Mouse (Mus musculus) hindbrain, embryonic 10.5 days (tissue): ENCODE measurements around the gene Chst5. TPM values are rescaled to one million over a fixed set of nuclear protein-coding genes. Genes with fewer than 3 reads are reported as not detected.

ENCODE experiments used
- DNase-seq: peaks from one replicate; pipeline ENCODE4 v3.0.0-alpha.2; 2017; ENCODE audit warnings: low spot score
- H3K27ac ChIP-seq: fragments of 300-500 bp; sonication (generic); 2 replicates; pipeline ENCODE4 v1.5.1; 2016; ENCODE audit warnings: mild to moderate bottlenecking, moderate library complexity
- H3K27me3 ChIP-seq: fragments of 300-500 bp; sonication (generic); 2 replicates; pipeline ENCODE4 v1.6.1; 2016; ENCODE audit warnings: mild to moderate bottlenecking; ENCODE audit not compliant: poor library complexity, insufficient read depth, severe bottlenecking
- H3K36me3 ChIP-seq: fragments of 300-500 bp; sonication (generic); 2 replicates; pipeline ENCODE4 v1.6.1; 2016; ENCODE audit warnings: mild to moderate bottlenecking, moderate library complexity
- H3K4me1 ChIP-seq: fragments of 300-500 bp; sonication (generic); replicated peaks from 2 replicates; pipeline ENCODE4 v1.6.1; 2016; ENCODE audit warnings: mild to moderate bottlenecking
- H3K4me3 ChIP-seq: fragments of 300-500 bp; sonication (generic); 2 replicates; pipeline ENCODE4 v1.5.1; 2016; ENCODE audit warnings: mild to moderate bottlenecking, moderate library complexity
- H3K9me3 ChIP-seq: fragments of 300-500 bp; sonication (generic); 2 replicates; pipeline ENCODE4 v1.6.1; 2016; ENCODE audit warnings: mild to moderate bottlenecking, moderate library complexity
- WGBS: fragments of 180-500 bp; shearing (Covaris S2); methylation state at CpG from one replicate; pipeline ENCODE4 v1.1.7; 2016; 5-methylcytosine and 5-hydroxymethylcytosine counted together
- polyA plus RNA-seq: library from polyadenylated mRNA; unstranded; fragments of >200 nt; fragmentation: Nextera tagmentation; extraction: Ambion mirVana; gene quantifications from 2 replicates; pipeline ENCODE4 v1.2.1, GENCODE M21; 2016

Gene Chst5
- polyA plus RNA-seq, 1 experiment from 2014 or later: 4.9 TPM

GRCm38 (mm10) chr8:111912860-111913432 is 2.7 kb upstream of the Chst5 start:
- peak; percentile 29 for DNase-seq
- Histone ChIP-seq H3K4me1 (peaks cover 21% of the 10 kb centered on the region), H3K9me3 (no peaks in the 10 kb centered on the region), H3K36me3 (peaks cover 21% of the 10 kb centered on the region), H3K4me3 (no peak overlapping the region), H3K27me3 (peaks cover 35% of the 10 kb centered on the region), H3K27ac (no peak overlapping the region)
- 45% methylated on average over 12 of the region's 12 CpGs for WGBS

- WGBS: 41% methylated on average over 7 of the region's 7 CpGs
- no peak for DNase-seq
- Histone ChIP-seq H3K4me1 (peaks cover 21% of the 10 kb centered on the region), H3K4me3 (no peak overlapping the region), H3K9me3 (no peaks in the 10 kb centered on the region), H3K27me3 (peaks cover 35% of the 10 kb centered on the region), H3K36me3 (peaks cover 13% of the 10 kb centered on the region), H3K27ac (no peak overlapping the region)
Measured at GRCm38 (mm10) chr8:111911572-111911971, 1.3 kb upstream of the Chst5 start.

GRCm38 (mm10) chr8:111905500-111906121 is 4.6 kb downstream of the Chst5 start:
- Histone ChIP-seq H3K27ac (no peak overlapping the region), H3K4me1 (peaks cover 25% of the 10 kb centered on the region), H3K27me3 (peaks cover 20% of the 10 kb centered on the region), H3K36me3 (no peaks in the 10 kb centered on the region), H3K4me3 (no peak overlapping the region), H3K9me3 (no peaks in the 10 kb centered on the region)
- no peak for DNase-seq
- 69% methylated on average over 8 of the region's 8 CpGs for WGBS

- H3K36me3 ChIP-seq: no peaks in the 10 kb centered on the region
- H3K4me3 ChIP-seq: no peak overlapping the region
- peaks cover 9% of the 10 kb centered on the region for H3K4me1 ChIP-seq
- no peaks in the 10 kb centered on the region for H3K9me3 ChIP-seq
- peak; percentile 30 for DNase-seq
- 34% methylated on average over 5 of the region's 5 CpGs for WGBS
- H3K27me3 ChIP-seq: no peaks in the 10 kb centered on the region
- no peak overlapping the region for H3K27ac ChIP-seq
Measured at GRCm38 (mm10) chr8:111902080-111902479, 8.2 kb downstream of the Chst5 start.

- Histone ChIP-seq H3K9me3 (no peaks in the 10 kb centered on the region), H3K4me3 (no peak overlapping the region), H3K4me1 (peaks cover 9% of the 10 kb centered on the region), H3K27ac (no peak overlapping the region), H3K27me3 (no peaks in the 10 kb centered on the region), H3K36me3 (no peaks in the 10 kb centered on the region)
- DNase-seq: no peak
- WGBS: 44% methylated on average over 10 of the region's 10 CpGs
Measured at GRCm38 (mm10) chr8:111898586-111898985, 11.7 kb downstream of the Chst5 start.

GRCm38 (mm10) chr8:111894955-111895354 is 15.3 kb downstream of the Chst5 start:
- peaks cover 27% of the 10 kb centered on the region for H3K27me3 ChIP-seq
- H3K9me3 ChIP-seq: no peaks in the 10 kb centered on the region
- no peak overlapping the region for H3K4me3 ChIP-seq
- no peak overlapping the region for H3K27ac ChIP-seq
- 86% methylated on average over 7 of the region's 7 CpGs for WGBS
- DNase-seq: no peak
- H3K4me1 ChIP-seq: peaks cover 12% of the 10 kb centered on the region
- no peaks in the 10 kb centered on the region for H3K36me3 ChIP-seq

GRCm38 (mm10) chr8:111892615-111893014 is 17.6 kb downstream of the Chst5 start:
- Histone ChIP-seq H3K4me1 (peaks cover 16% of the 10 kb centered on the region), H3K27ac (no peak overlapping the region), H3K9me3 (no peaks in the 10 kb centered on the region), H3K27me3 (peaks cover 49% of the 10 kb centered on the region), H3K36me3 (no peaks in the 10 kb centered on the region), H3K4me3 (no peak overlapping the region)
- no peak for DNase-seq
- 71% methylated on average over 5 of the region's 5 CpGs for WGBS

- peaks cover 16% of the 10 kb centered on the region for H3K4me1 ChIP-seq
- no peak for DNase-seq
- H3K4me3 ChIP-seq: no peak overlapping the region
- H3K9me3 ChIP-seq: no peaks in the 10 kb centered on the region
- peaks cover 53% of the 10 kb centered on the region for H3K27me3 ChIP-seq
- no peak overlapping the region for H3K27ac ChIP-seq
- no peaks in the 10 kb centered on the region for H3K36me3 ChIP-seq
- WGBS: 30% methylated on average over 8 of the region's 8 CpGs
Measured at GRCm38 (mm10) chr8:111891983-111892382, 18.3 kb downstream of the Chst5 start.

GRCm38 (mm10) chr8:111890911-111891303 is 19.3 kb downstream of the Chst5 start:
- H3K9me3 ChIP-seq: no peaks in the 10 kb centered on the region
- H3K36me3 ChIP-seq: no peaks in the 10 kb centered on the region
- WGBS: 62% methylated on average over 6 of the region's 6 CpGs
- no peak for DNase-seq
- no peak overlapping the region for H3K4me3 ChIP-seq
- peaks cover 58% of the 10 kb centered on the region for H3K27me3 ChIP-seq
- H3K27ac ChIP-seq: no peak overlapping the region
- H3K4me1 ChIP-seq: peaks cover 16% of the 10 kb centered on the region

- Histone ChIP-seq H3K4me1 (peaks cover 16% of the 10 kb centered on the region), H3K27ac (no peak overlapping the region), H3K27me3 (peaks cover 58% of the 10 kb centered on the region), H3K36me3 (no peaks in the 10 kb centered on the region), H3K4me3 (peak overlapping the region; percentile 44), H3K9me3 (no peaks in the 10 kb centered on the region)
- 12% methylated on average over 86 of the region's 86 CpGs for WGBS
- DNase-seq: no peak
Measured at GRCm38 (mm10) chr8:111889931-111890910, 20.0 kb downstream of the Chst5 start.

- no peaks in the 10 kb centered on the region for H3K9me3 ChIP-seq
- H3K36me3 ChIP-seq: no peaks in the 10 kb centered on the region
- peaks cover 58% of the 10 kb centered on the region for H3K27me3 ChIP-seq
- H3K4me3 ChIP-seq: no peak overlapping the region
- peaks cover 16% of the 10 kb centered on the region for H3K4me1 ChIP-seq
- WGBS: 64% methylated on average over 7 of the region's 7 CpGs
- no peak overlapping the region for H3K27ac ChIP-seq
- no peak for DNase-seq
Measured at GRCm38 (mm10) chr8:111888091-111888650, 22.1 kb downstream of the Chst5 start.

- no peak overlapping the region for H3K4me3 ChIP-seq
- H3K4me1 ChIP-seq: peaks cover 16% of the 10 kb centered on the region
- H3K36me3 ChIP-seq: no peaks in the 10 kb centered on the region
- H3K9me3 ChIP-seq: no peaks in the 10 kb centered on the region
- 83% methylated on average over 1 of the region's 1 CpGs for WGBS
- no peak overlapping the region for H3K27ac ChIP-seq
- no peak for DNase-seq
- peaks cover 57% of the 10 kb centered on the region for H3K27me3 ChIP-seq
Measured at GRCm38 (mm10) chr8:111887479-111887878, 22.8 kb downstream of the Chst5 start.
